Comparison of ENCODE assay signal across 15 mouse cellular contexts in the genomic region with DNA sequence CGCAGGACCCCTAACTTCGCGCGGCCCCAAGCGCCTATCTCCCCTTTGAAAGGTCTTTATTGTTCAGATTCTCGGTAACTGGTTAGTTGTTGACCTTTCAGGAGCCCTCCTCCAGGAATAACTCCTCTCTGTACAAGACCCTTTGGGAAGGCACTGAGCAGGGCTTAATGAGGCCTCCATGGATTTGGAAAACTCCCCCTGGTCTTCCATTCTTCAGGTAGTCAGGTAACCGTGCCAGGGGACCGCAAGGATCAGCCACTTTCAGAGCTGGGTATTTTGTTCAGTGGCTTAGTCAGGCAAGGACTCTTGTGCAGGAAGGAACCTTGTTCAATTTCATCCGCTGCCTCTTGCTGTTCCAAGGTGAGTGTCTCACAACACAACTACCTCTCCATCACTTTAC. TPM values are rescaled to one million over a fixed set of nuclear protein-coding genes. Genes with fewer than 3 reads are reported as not detected.
DNase-seq lines count a peak whose midpoint lies in the region; ATAC-seq lines count a peak whose summit lies in the region.
"Had no signal": no experiment of that assay in that cellular context is flagged by ENCODE, and none has a peak within 500 bp of the region (broad histone marks: within the 10 kb centered on the region; RNA-seq: fewer than 3 reads in every experiment).

A gene (plus strand): TSS at position 301 of the 400 bp plus-strand sequence.

- H3K9ac ChIP-seq in intestine, embryonic 14.5 days (ENCODE audit: low read length), result no peak within 1 kb of the TSS
- H3K9ac ChIP-seq in intestine, embryonic 15.5 days, result no peak within 1 kb of the TSS
- no peak within 1 kb of the TSS for H3K9ac ChIP-seq in neural tube, embryonic 12.5 days
- no peak within 1 kb of the TSS for H3K9ac ChIP-seq in stomach, embryonic 16.5 days (ENCODE audit: low read length)

- H3K4me2 ChIP-seq in intestine, embryonic 14.5 days (ENCODE audit: low read length), result 0 out of 2 replicates have a peak within 1 kb of the TSS, but pooled peaks have one; percentile 15
- no peak within 1 kb of the TSS for H3K4me2 ChIP-seq in intestine, embryonic 15.5 days (replicated peaks)
- H3K4me2 ChIP-seq in neural tube, embryonic 12.5 days (replicated peaks), result peak within 1 kb of the TSS; percentile 22; the same call in 1 of the 2 replicates
- 0 out of 2 replicates have a peak within 1 kb of the TSS, but pooled peaks have one; percentile 3 for H3K4me2 ChIP-seq in stomach, embryonic 16.5 days (ENCODE audit: low read depth, low read length)

- ATAC-seq in intestine, embryonic 14.5 days (replicated peaks; ENCODE audit: low FRiP score, low TSS enrichment, low read depth), result no peak
- no peak for ATAC-seq in intestine, embryonic 15.5 days
- no peak for ATAC-seq in neural tube, embryonic 12.5 days (ENCODE audit: low FRiP score, low read depth)
- no peak for ATAC-seq in stomach, embryonic 16.5 days (ENCODE audit: insufficient read depth, low FRiP score)
- ATAC-seq: inflammation-experienced regulatory T-cells, adult 6 months had no signal

- 65% methylated on average over 9 of the region's 9 CpGs for WGBS in intestine, embryonic 14.5 days
- 74% methylated on average over 9 of the region's 9 CpGs for WGBS in intestine, embryonic 15.5 days
- 64% methylated on average over 9 of the region's 9 CpGs for WGBS in neural tube, embryonic 12.5 days
- WGBS in stomach, embryonic 16.5 days, result 69% methylated on average over 9 of the region's 9 CpGs

- no peaks in the 10 kb centered on the region for H3K9me3 ChIP-seq in intestine, embryonic 14.5 days (ENCODE audit: control insufficient read depth, low read length)
- no peaks in the 10 kb centered on the region for H3K9me3 ChIP-seq in intestine, embryonic 15.5 days
- H3K9me3 ChIP-seq in neural tube, embryonic 12.5 days, result no peaks in the 10 kb centered on the region
- H3K9me3 ChIP-seq in stomach, embryonic 16.5 days (replicated peaks; ENCODE audit: control insufficient read depth, low read length), result no peaks in the 10 kb centered on the region

- H3K4me3 ChIP-seq in intestine, embryonic 14.5 days (ENCODE audit: low read depth, low read length), result no peak within 1 kb of the TSS
- no peak within 1 kb of the TSS for H3K4me3 ChIP-seq in intestine, embryonic 15.5 days (replicated peaks)
- no peak within 1 kb of the TSS for H3K4me3 ChIP-seq in neural tube, embryonic 12.5 days
- no peak within 1 kb of the TSS for H3K4me3 ChIP-seq in stomach, embryonic 16.5 days (replicated peaks; ENCODE audit: low read length)

- H3K27me3 ChIP-seq in intestine, embryonic 14.5 days (replicated peaks; ENCODE audit: control insufficient read depth, insufficient read depth, low read length), result no peaks in the 10 kb centered on the region
- no peaks in the 10 kb centered on the region for H3K27me3 ChIP-seq in intestine, embryonic 15.5 days (replicated peaks)
- no peaks in the 10 kb centered on the region for H3K27me3 ChIP-seq in neural tube, embryonic 12.5 days (replicated peaks)
- no peaks in the 10 kb centered on the region for H3K27me3 ChIP-seq in stomach, embryonic 16.5 days (ENCODE audit: control insufficient read depth, insufficient read depth, low read length)

- no peak within 1 kb of the TSS for H3K27ac ChIP-seq in intestine, embryonic 14.5 days (ENCODE audit: low read depth)
- no peak within 1 kb of the TSS for H3K27ac ChIP-seq in intestine, embryonic 15.5 days
- no peak within 1 kb of the TSS for H3K27ac ChIP-seq in neural tube, embryonic 12.5 days
- H3K27ac ChIP-seq in stomach, embryonic 16.5 days (ENCODE audit: low read length), result no peak within 1 kb of the TSS

- no peak for DNase-seq in gastrocnemius, postnatal 10 days
- DNase-seq in gastrocnemius, adult 18-20 months (ENCODE audit: low spot score), result no peak
- DNase-seq in intestine, embryonic 14.5 days (ENCODE audit: low spot score), result peak; percentile 52
- DNase-seq in neural tube, embryonic 10.5 days (ENCODE audit: extremely low spot score, low spot score), result no peak
- no peak for DNase-seq in cerebellum, adult 11 months
- DNase-seq: adrenal gland, adult 8-10 months; layer of hippocampus, adult 9-11 months; right cerebral cortex, adult 18-20 months; thymus, postnatal 36 days had no signal

- H3K4me1 ChIP-seq in intestine, embryonic 14.5 days (replicated peaks; ENCODE audit: control insufficient read depth, insufficient read depth, low read length), result no peaks in the 10 kb centered on the region
- peaks cover 3% of the 10 kb centered on the region; the same call in 1 of the 2 replicates for H3K4me1 ChIP-seq in intestine, embryonic 15.5 days (replicated peaks)
- H3K4me1 ChIP-seq in neural tube, embryonic 12.5 days, result peaks cover 5% of the 10 kb centered on the region; the same call in 1 of the 2 replicates
- no peaks in the 10 kb centered on the region for H3K4me1 ChIP-seq in stomach, embryonic 16.5 days (ENCODE audit: control insufficient read depth, insufficient read depth, low read length)

- H3K36me3 ChIP-seq in intestine, embryonic 14.5 days (ENCODE audit: control insufficient read depth, insufficient read depth, low read length), result no peaks in the 10 kb centered on the region
- H3K36me3 ChIP-seq in intestine, embryonic 15.5 days, result no peaks in the 10 kb centered on the region
- no peaks in the 10 kb centered on the region for H3K36me3 ChIP-seq in neural tube, embryonic 12.5 days
- H3K36me3 ChIP-seq in stomach, embryonic 16.5 days (ENCODE audit: control insufficient read depth, insufficient read depth, low read length), result no peaks in the 10 kb centered on the region

RNA-seq across cellular contexts. Expression of the gene that starts here (rescaled TPM):
- 10 to 100 TPM; 33.7 to 41.2 TPM for total RNA-seq in gastrocnemius, postnatal 10 days (2021)
- total RNA-seq in gastrocnemius, adult 18-20 months (2021), result 1 to 10 TPM; 1.8 to 5.0 TPM
- 0.22 and 0.38 TPM in 2 replicates for polyA plus RNA-seq in intestine, embryonic 14.5 days (2014; fragmentation: Nextera tagmentation; extraction: Ambion mirVana)
- 0.50 and 0.53 TPM in 2 replicates for polyA plus RNA-seq in intestine, embryonic 15.5 days (2015; fragmentation: Nextera tagmentation; extraction: Ambion mirVana)
- 0.23 and 0.36 TPM in 2 replicates for polyA plus RNA-seq in neural tube, embryonic 12.5 days (2016; fragmentation: Nextera tagmentation; extraction: Ambion mirVana)
- 0.71 and 0.95 TPM in 2 replicates for polyA plus RNA-seq in stomach, embryonic 16.5 days (2015; fragmentation: Nextera tagmentation; extraction: Ambion mirVana)
- total RNA-seq: liver, adult 2 months; megakaryocyte, adult 5-6 weeks had no signal
- polyA plus RNA-seq: inflammation-experienced regulatory T-cells, adult 6 months; liver, adult 2 months had no signal

Comparison
In these comparisons a context has a peak if more than half of its experiments do, and no peak if none do; other contexts are left out.
1. RNA of the gene that starts here (total RNA-seq): 33.7 to 41.2 TPM in gastrocnemius, postnatal 10 days; 1.8 to 5.0 TPM in gastrocnemius, adult 18-20 months; every median in the first group is over 4 times any median in the second.
2. Peak in DNase-seq and H3K4me2 ChIP-seq in intestine, embryonic 14.5 days; RNA of the gene not detected or under 1 TPM.